30 mouse cellular contexts compared by ENCODE assay signal in the genomic region with DNA sequence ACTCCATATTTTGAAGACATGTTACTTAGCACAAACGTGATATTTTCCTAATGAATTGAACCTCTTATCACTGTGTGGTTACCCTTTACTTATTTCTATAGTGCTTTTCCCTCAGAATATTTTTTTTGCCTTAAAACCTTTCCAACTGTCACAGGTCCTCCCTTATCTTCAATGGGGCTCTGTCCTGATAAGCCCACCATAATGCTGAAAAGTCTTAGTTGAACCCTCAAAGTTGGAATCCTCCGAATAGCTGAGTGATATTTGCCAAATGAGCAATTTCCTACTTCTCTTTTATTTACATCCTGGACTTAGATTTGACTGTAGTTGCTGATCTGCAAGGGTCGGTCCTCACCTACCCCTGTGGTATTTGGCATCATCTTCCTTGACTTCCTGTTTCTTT.
"Had no signal": no experiment of that assay in that cellular context is flagged by ENCODE, and none has a peak within 500 bp of the region (broad histone marks: within the 10 kb centered on the region; RNA-seq: fewer than 3 reads in every experiment).

No protein-coding gene starts in this region.

- H3K27ac ChIP-seq: heart, embryonic 13.5 days; heart, embryonic 15.5 days; hindbrain, embryonic 10.5 days; hindbrain, embryonic 12.5 days; hindbrain, embryonic 13.5 days; hindbrain, embryonic 14.5 days; hindbrain, embryonic 15.5 days; hindbrain, postnatal 0 days; intestine, embryonic 15.5 days; kidney, embryonic 15.5 days; kidney, postnatal 0 days; layer of hippocampus, adult 2 months; left cerebral cortex, adult 2 months had no signal

- DNase-seq: heart, postnatal 10 days; heart, postnatal 14 days; heart, postnatal 36 days; heart, postnatal 4 days; kidney, adult 11 months; kidney, adult 18-20 months; kidney, adult 2 months; kidney, adult 8-10 months; kidney, adult 9 months; kidney, postnatal 10 days; kidney, postnatal 14 days; kidney, postnatal 25 days; kidney, postnatal 36 days; kidney, postnatal 4 days; layer of hippocampus, adult 9-11 months; layer of hippocampus, postnatal 36 days had no signal

- H3K27me3 ChIP-seq: hindbrain, embryonic 15.5 days had no signal

- H3K36me3 ChIP-seq: heart, embryonic 12.5 days; heart, embryonic 13.5 days; heart, embryonic 15.5 days; hindbrain, embryonic 10.5 days; hindbrain, embryonic 15.5 days; intestine, embryonic 15.5 days; kidney, embryonic 15.5 days had no signal

- H3K4me1 ChIP-seq: hindbrain, embryonic 12.5 days; hindbrain, embryonic 13.5 days; hindbrain, embryonic 15.5 days; intestine, embryonic 15.5 days; kidney, embryonic 15.5 days had no signal

- H3K9ac ChIP-seq: heart, embryonic 12.5 days; heart, embryonic 13.5 days; heart, embryonic 15.5 days; hindbrain, embryonic 12.5 days; hindbrain, embryonic 13.5 days; hindbrain, embryonic 14.5 days; hindbrain, embryonic 15.5 days; intestine, embryonic 15.5 days; kidney, embryonic 15.5 days had no signal

- H3K4me3 ChIP-seq: heart, embryonic 12.5 days; heart, embryonic 13.5 days; heart, embryonic 15.5 days; hindbrain, embryonic 10.5 days; hindbrain, embryonic 12.5 days; hindbrain, embryonic 13.5 days; hindbrain, embryonic 15.5 days; intestine, embryonic 15.5 days; kidney, embryonic 15.5 days; layer of hippocampus, adult 2 months; left cerebral cortex, adult 2 months had no signal

- H3K9me3 ChIP-seq: heart, embryonic 12.5 days; heart, embryonic 13.5 days; heart, embryonic 15.5 days; hindbrain, embryonic 10.5 days; hindbrain, embryonic 12.5 days; hindbrain, embryonic 13.5 days; hindbrain, embryonic 15.5 days; intestine, embryonic 15.5 days; kidney, embryonic 15.5 days had no signal
